Mouse (Mus musculus) intestine, embryonic 15.5 days (tissue): Measurements from ENCODE around the gene Asb17. TPM values are rescaled to one million over a fixed set of nuclear protein-coding genes. Genes with fewer than 3 reads are reported as not detected.
A peak's percentile ranks its signal among the peaks of the same experiment; 100 is the strongest.
"Not testable (repeated sequence)": the region's sequence is repeated elsewhere in the genome, so short reads cannot be mapped to it uniquely, and the experiment has no call there.

ENCODE experiments used
- ATAC-seq: fragments of 200-750 bp; cut with Nextera tagmentation; 2 replicates; pipeline ENCODE4 v1.8.0; 2017; ENCODE audit warnings: moderate TSS enrichment, moderate library complexity
- H3K27ac ChIP-seq: fragments of 300-500 bp; sonication (generic); 2 replicates; pipeline ENCODE4 v1.5.1; 2015; ENCODE audit warnings: mild to moderate bottlenecking, inconsistent platforms
- H3K27me3 ChIP-seq: fragments of 300-500 bp; sonication (generic); replicated peaks from 2 replicates; pipeline ENCODE4 v1.6.1; 2015; ENCODE audit warnings: inconsistent platforms
- H3K36me3 ChIP-seq: fragments of 300-500 bp; sonication (generic); 2 replicates; pipeline ENCODE4 v1.6.1; 2015; ENCODE audit warnings: inconsistent platforms
- H3K4me1 ChIP-seq: fragments of 300-500 bp; sonication (generic); replicated peaks from 2 replicates; pipeline ENCODE4 v1.6.1; 2015; ENCODE audit warnings: inconsistent platforms
- H3K4me2 ChIP-seq: fragments of 300-500 bp; sonication (generic); replicated peaks from 2 replicates; pipeline ENCODE4 v1.6.1; 2015; ENCODE audit warnings: mild to moderate bottlenecking, inconsistent platforms
- H3K4me3 ChIP-seq: fragments of 300-500 bp; sonication (generic); replicated peaks from 2 replicates; pipeline ENCODE4 v1.5.1; 2015; ENCODE audit warnings: inconsistent platforms
- H3K9ac ChIP-seq: fragments of 300-500 bp; sonication (generic); 2 replicates; pipeline ENCODE4 v1.6.1; 2015; ENCODE audit warnings: inconsistent platforms
- H3K9me3 ChIP-seq: fragments of 300-500 bp; sonication (generic); 2 replicates; pipeline ENCODE4 v1.6.1; 2016; ENCODE audit warnings: inconsistent platforms
- WGBS: fragments of 180-500 bp; shearing (Covaris S2); methylation state at CpG from one replicate; pipeline ENCODE4 v1.1.7; 2015; 5-methylcytosine and 5-hydroxymethylcytosine counted together
- polyA plus RNA-seq: library from polyadenylated mRNA; unstranded; fragments of >200 nt; fragmentation: Nextera tagmentation; extraction: Ambion mirVana; gene quantifications from 2 replicates; pipeline ENCODE4 v1.2.1, GENCODE M21; 2015

Asb17 gene
- polyA plus RNA-seq, 1 experiment from 2014 or later, result not detected

DNA sequence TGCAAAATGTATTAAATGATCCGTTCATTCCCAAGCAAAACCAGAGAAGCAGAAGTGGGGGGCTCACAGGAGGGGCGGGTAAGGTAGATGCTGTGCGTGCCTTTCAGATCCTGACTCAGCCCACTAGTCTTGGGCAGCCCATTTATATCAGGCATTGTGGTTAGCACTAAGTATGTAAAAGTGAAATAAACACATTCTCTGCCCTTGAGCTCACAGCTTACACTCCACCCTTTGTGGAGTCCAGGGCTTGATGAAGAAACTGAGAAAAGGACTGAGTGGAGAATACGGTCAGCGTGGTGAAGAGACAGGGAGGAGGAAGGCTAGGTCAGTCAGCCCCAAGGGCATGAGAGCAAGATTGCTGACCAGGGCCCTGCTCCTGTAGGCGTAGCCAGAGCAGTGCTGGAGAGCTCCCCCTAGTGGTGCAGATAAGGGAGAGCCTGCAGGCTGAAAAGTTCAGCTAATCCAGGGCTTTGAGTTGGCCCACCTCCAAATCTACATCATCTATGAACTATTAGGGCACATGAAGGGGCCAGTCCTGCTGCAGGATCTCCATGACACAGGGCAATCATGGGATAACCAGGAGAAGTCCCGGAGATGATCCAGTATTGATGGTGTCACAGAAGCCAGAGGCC lies 8.4 kb upstream of the Asb17 start:
- no peaks in the 10 kb centered on the region for H3K36me3 ChIP-seq
- H3K9me3 ChIP-seq, result no peaks in the 10 kb centered on the region
- no peak overlapping the region for H3K27ac ChIP-seq
- no peak overlapping the region for H3K4me3 ChIP-seq
- no peaks in the 10 kb centered on the region for H3K4me1 ChIP-seq
- WGBS, result 67% methylated on average over 7 of the region's 7 CpGs
- H3K27me3 ChIP-seq, result no peaks in the 10 kb centered on the region
- no peak overlapping the region for H3K4me2 ChIP-seq
- no peak overlapping the region for H3K9ac ChIP-seq
- peak; percentile 67 for ATAC-seq

DNA sequence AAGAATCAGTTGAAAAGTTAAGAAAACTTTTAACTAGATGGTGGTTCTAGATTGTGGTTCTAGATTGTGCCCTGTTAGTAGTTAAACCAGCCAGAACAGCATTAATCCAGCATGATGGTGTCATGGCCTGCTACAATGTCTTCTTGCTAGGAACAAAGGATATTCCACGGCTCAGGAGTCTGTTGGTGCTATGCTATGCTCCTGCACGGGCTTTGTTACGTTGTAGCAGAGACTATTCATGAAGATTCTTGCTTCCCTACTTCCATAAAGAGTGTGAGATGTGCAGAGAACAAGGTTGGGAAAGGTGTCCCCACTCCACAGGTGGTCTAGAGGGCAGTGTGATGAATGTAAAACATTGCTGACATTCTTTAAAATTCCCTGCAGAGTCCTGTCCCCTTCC lies 7.7 kb upstream of the Asb17 start:
- no peak for ATAC-seq
- H3K27me3 ChIP-seq, result no peaks in the 10 kb centered on the region
- H3K36me3 ChIP-seq, result no peaks in the 10 kb centered on the region
- no peak overlapping the region for H3K9ac ChIP-seq
- no peak overlapping the region for H3K4me3 ChIP-seq
- WGBS, result 80% methylated on average over 3 of the region's 3 CpGs
- no peak overlapping the region for H3K4me2 ChIP-seq
- H3K27ac ChIP-seq, result no peak overlapping the region
- H3K4me1 ChIP-seq, result no peaks in the 10 kb centered on the region
- no peaks in the 10 kb centered on the region for H3K9me3 ChIP-seq

DNA sequence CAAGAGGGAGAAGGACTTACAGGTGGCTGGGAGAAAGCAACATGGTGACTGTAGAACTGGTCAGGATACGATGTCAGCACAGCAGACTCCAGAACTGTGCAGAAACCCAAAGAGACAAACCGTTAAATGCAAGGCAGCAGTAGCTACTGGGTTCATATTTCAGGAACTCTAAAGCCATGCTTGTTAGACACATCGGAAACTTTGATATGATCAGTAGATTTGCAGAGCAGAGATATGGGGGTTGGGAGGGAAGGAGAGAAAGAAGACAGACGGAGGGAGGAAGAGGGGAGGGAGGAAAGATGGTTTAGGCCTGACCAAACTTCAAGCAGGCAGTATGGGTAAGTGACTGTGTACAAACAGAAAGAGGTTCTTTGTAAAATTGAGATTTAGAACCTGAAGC lies 6.4 kb upstream of the Asb17 start:
- Histone ChIP-seq H3K4me3 (no peak overlapping the region), H3K4me2 (no peak overlapping the region), H3K4me1 (no peaks in the 10 kb centered on the region), H3K36me3 (no peaks in the 10 kb centered on the region), H3K9me3 (no peaks in the 10 kb centered on the region), H3K27me3 (no peaks in the 10 kb centered on the region), H3K27ac (no peak overlapping the region), H3K9ac (no peak overlapping the region)
- no peak for ATAC-seq
- WGBS, result 35% methylated on average over 4 of the region's 4 CpGs

DNA sequence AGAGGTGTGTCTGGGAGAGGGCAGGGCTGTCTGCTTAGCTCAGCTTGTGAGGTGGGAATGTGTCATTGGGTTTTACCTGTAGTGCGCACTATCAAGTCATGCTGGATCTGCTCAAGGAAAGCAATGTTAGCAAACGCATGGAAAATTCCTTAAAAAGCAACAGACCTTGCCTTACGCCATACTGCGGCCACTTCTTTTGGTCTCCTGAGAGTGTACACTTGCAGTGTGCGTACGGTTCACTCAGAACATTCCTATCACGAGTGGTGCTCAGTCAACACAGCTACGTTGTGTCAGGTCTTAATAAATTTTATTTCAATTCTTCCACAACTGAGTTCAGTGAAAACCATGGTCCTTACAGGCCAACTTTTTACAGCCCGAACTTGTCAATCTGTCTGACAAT lies 748 bp downstream of the Asb17 start:
- no peak for ATAC-seq

DNA sequence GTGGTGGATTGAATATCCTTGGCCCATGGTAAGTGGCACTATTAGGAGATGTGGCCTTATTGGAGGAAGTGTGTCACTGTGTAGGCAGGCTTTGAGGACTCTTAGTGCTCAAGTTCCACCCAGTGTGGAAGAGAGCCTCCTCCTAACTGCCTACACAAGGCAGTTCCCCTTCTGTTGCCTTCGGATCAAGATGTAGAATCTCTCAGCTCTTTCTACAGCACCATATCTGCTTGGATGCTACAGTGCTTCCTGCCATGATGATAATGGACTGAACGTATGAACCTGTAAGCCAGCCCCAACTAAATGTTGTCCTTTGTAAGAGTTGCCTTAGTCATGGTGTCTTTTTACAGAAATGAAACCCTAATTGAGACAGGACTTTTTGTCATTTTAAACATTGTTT lies 1.5 kb downstream of the Asb17 start:
- 91% methylated on average over 2 of the region's 2 CpGs for WGBS
- ATAC-seq, result no peak

More for the DNA sequence above, 748 bp downstream of the Asb17 start:
- Histone ChIP-seq H3K9ac (no peak overlapping the region), H3K4me2 (no peak overlapping the region), H3K9me3 (no peaks in the 10 kb centered on the region), H3K4me1 (no peaks in the 10 kb centered on the region), H3K36me3 (no peaks in the 10 kb centered on the region), H3K27ac (no peak overlapping the region), H3K4me3 (no peak overlapping the region), H3K27me3 (no peaks in the 10 kb centered on the region)
- WGBS, result 94% methylated on average over 9 of the region's 9 CpGs

DNA sequence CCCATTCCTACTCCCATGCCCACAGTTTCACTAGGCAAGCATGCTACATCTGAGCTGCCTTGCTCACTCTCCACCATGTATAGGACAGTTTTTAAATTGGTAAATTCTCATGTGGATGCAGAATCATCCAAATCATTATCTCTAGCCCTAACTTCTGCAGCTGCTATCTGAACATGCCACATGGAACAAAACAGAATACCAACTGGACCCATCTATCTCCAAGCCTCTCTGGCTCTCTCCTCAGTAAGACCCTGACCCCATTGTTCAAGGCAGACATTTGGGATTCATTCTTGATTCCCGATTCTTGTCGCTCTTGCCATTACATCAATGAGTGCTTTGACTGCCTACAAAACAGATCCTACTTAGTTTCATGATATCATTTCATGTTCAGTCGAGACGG lies 2.1 kb downstream of the Asb17 start:
- Histone ChIP-seq H3K27me3 (no peaks in the 10 kb centered on the region), H3K36me3 (no peaks in the 10 kb centered on the region), H3K4me3 (no peak overlapping the region), H3K4me1 (no peaks in the 10 kb centered on the region), H3K27ac (no peak overlapping the region), H3K9me3 (no peaks in the 10 kb centered on the region), H3K9ac (no peak overlapping the region), H3K4me2 (no peak overlapping the region)
- no peak for ATAC-seq
- WGBS, result 93% methylated on average over 4 of the region's 4 CpGs

More for the DNA sequence above, 1.5 kb downstream of the Asb17 start:
- Histone ChIP-seq H3K4me3 (no peak overlapping the region), H3K27ac (no peak overlapping the region), H3K36me3 (no peaks in the 10 kb centered on the region), H3K4me1 (no peaks in the 10 kb centered on the region), H3K4me2 (no peak overlapping the region), H3K27me3 (no peaks in the 10 kb centered on the region), H3K9me3 (no peaks in the 10 kb centered on the region), H3K9ac (no peak overlapping the region)

DNA sequence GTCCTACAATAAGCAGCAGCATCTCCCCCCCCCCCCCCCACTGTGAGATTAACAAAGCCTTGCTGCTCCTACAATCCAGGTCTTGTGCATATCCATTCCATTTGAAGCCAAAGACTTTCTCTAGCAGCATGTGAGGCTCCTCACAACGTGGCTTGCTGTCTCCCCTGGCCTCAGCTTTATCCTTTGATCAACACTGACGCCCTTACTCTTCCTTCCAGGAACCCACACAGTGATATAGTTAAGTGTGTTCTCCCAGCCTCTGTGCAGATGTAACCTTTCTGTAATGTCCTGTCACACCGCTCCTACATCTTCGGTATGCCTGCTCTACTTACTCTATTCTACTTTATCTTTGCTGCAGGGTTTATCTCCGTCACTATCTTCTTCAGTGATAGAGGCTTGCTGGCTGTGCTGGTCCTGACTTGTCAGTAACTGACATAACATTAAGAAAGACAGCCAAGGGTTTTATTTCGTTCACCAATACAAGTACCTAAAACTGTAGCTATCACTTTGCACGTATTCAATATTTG lies 3.3 kb downstream of the Asb17 start:
- WGBS, result 75% methylated on average over 7 of the region's 7 CpGs

DNA sequence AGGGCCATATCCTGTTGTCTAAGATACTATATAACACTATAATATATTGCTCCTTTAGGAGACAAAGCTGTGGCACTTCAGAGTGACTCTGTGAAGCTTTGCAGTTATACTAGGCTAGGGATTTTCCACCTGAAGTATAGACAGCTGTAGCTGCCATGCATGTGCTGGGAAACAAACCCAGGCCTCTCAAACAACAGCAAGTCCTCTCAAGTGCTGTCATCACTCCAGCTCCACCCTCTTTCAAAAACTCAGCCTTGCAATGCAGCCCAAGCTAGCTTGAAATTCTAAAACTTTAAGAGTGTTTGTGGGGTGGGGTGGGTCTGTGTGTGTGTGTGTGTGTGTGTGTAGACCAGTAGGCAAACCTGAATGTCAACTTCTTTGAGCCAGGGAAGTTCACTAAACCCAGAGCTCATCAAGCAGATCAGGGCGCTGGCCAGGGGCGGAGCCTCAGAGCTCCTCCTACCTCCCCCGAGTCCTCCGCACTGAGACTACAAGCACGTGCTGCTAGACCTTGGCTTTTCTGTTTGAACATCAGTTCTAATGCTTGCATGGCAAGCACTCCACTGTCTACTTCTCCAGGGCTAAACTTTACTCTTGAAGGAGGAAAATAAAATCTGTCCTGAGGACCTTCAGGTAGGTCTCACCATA lies 5.5 kb downstream of the Asb17 start:
- 7% methylated on average over 5 of the region's 5 CpGs for WGBS
- no peaks in the 10 kb centered on the region for H3K9me3 ChIP-seq
- H3K4me1 ChIP-seq, result no peaks in the 10 kb centered on the region
- peak; percentile 91 for ATAC-seq
- H3K4me3 ChIP-seq, result no peak overlapping the region
- H3K9ac ChIP-seq, result no peak overlapping the region
- no peaks in the 10 kb centered on the region for H3K36me3 ChIP-seq
- H3K27me3 ChIP-seq, result no peaks in the 10 kb centered on the region
- H3K27ac ChIP-seq, result no peak overlapping the region
- H3K4me2 ChIP-seq, result no peak overlapping the region

More for the DNA sequence above, 3.3 kb downstream of the Asb17 start:
- Histone ChIP-seq H3K4me1 (no peaks in the 10 kb centered on the region), H3K27me3 (no peaks in the 10 kb centered on the region), H3K9ac (no peak overlapping the region), H3K36me3 (no peaks in the 10 kb centered on the region), H3K4me3 (no peak overlapping the region), H3K4me2 (no peak overlapping the region), H3K27ac (no peak overlapping the region), H3K9me3 (no peaks in the 10 kb centered on the region)
- ATAC-seq, result no peak

DNA sequence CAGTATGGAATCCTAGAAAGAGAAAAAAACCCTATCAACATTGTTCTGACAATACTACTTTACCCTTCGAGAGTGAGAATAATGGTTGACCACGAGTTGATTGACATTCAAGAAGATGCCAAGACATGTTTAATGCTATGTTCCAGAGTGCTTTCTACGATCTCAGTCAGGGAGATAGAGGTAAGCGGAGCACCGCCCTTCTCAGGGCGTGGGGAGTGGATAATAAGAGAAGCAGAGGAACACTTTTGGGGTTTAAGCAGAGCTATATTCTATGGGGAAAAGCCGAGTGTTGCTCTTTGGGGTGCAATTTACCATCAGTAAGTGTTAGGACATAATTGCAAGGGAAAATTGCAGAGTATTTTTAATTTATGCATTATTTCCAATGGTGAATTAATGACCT lies 6.8 kb downstream of the Asb17 start:
- no peaks in the 10 kb centered on the region for H3K27me3 ChIP-seq
- 90% methylated on average over 7 of the region's 7 CpGs for WGBS

DNA sequence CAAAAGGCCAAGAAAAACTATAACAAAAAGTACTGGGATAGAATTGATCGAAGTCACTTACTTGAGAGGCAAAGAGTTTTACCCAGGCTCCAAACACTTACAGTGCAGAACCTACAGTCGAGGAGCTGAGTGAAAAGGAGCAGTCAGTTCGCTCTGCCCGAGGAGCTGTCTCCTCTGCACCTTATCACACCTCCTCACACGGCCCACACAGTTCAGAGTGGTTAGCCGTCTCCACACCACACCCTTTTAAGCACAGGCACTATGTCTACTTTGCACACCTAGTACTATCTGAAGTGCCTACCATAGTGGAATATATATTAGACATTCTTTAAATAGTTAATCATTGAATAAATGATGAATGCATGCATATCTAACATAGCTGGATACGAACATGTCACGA lies 8.3 kb downstream of the Asb17 start:
- H3K9me3 ChIP-seq, result no peaks in the 10 kb centered on the region
- no peaks in the 10 kb centered on the region for H3K27me3 ChIP-seq
- no peak overlapping the region for H3K4me3 ChIP-seq
- no peak overlapping the region for H3K9ac ChIP-seq
- H3K36me3 ChIP-seq, result no peaks in the 10 kb centered on the region
- no peak overlapping the region for H3K27ac ChIP-seq
- H3K4me1 ChIP-seq, result no peaks in the 10 kb centered on the region
- WGBS, result 61% methylated on average over 8 of the region's 8 CpGs
- peak; percentile 80 for ATAC-seq
- H3K4me2 ChIP-seq, result no peak overlapping the region

More for the DNA sequence above, 6.8 kb downstream of the Asb17 start:
- H3K4me3 ChIP-seq, result no peak overlapping the region
- no peak overlapping the region for H3K4me2 ChIP-seq
- H3K9ac ChIP-seq, result no peak overlapping the region
- H3K9me3 ChIP-seq, result no peaks in the 10 kb centered on the region
- H3K27ac ChIP-seq, result no peak overlapping the region
- H3K4me1 ChIP-seq, result no peaks in the 10 kb centered on the region
- no peaks in the 10 kb centered on the region for H3K36me3 ChIP-seq
- no peak for ATAC-seq

DNA sequence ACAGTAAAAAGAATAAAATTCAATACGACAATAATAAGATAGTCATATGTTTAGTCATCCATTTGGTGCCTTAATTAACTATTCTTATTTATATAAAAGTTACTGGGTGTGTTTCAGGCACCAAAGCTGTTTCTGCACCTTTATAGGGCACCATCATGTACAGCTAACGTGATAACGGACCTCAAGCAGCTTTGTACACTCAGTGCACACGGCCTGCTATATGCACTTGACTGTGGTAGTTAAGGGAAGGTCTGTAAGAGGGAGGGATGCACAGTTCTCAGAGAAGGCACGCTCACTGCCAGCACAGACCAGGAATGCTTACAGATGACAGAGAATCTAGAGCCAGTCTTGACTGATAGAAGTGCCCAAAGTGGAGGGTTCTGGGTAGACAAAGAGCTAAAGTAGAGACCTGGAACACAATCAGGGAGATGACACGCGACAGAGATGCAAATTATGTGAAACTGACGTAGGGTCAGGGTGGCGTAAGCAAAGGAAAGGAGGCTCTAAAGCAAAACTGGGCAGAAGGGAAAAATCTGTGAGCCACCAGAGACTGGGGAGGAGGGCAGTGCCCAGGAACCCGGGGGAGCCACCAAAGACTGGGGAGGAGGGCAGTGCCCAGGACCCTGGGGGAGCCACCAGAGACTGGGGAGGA lies 14.5 kb downstream of the Asb17 start:
- H3K9me3 ChIP-seq, result no peaks in the 10 kb centered on the region
- H3K27ac ChIP-seq, result no peak overlapping the region
- no peaks in the 10 kb centered on the region for H3K4me1 ChIP-seq
- H3K4me3 ChIP-seq, result no peak overlapping the region
- no peak overlapping the region for H3K9ac ChIP-seq
- ATAC-seq, result no peak
- no peak overlapping the region for H3K4me2 ChIP-seq
- 79% methylated on average over 10 of the region's 10 CpGs for WGBS
- H3K36me3 ChIP-seq, result no peaks in the 10 kb centered on the region
- H3K27me3 ChIP-seq, result no peaks in the 10 kb centered on the region

DNA sequence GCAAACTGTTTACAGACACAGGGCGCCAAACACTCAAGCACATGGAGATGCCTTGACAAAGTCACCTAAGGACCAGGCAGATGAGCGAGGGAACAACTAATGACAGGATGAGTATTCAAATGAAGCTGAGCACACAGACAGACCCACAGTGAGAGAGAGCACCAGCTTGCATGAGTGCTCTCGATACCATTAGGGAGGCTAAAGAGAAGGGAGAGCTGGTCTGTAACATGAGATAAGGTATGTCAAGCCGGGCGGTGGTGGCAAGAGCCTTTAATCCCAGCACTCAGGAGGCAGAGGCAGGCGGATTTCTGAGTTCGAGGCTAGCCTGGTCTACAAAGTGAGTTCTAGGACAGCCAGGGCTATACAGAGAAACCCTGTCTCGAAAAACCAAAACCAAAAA lies 16.4 kb downstream of the Asb17 start:
- H3K9ac ChIP-seq, H3K9me3 ChIP-seq, H3K4me3 ChIP-seq, H3K4me1 ChIP-seq, H3K4me2 ChIP-seq, H3K27ac ChIP-seq, ATAC-seq, H3K27me3 ChIP-seq, H3K36me3 ChIP-seq: not testable (repeated sequence)
- WGBS, result 86% methylated on average over 8 of the region's 8 CpGs
